Mouse (Mus musculus): ENCODE measurements around the gene Qser1. TPM values are rescaled to one million over a fixed set of nuclear protein-coding genes. Genes with fewer than 3 reads are reported as not detected.

Gene Qser1
- polyA plus RNA-seq, 1 experiment: 1.7 TPM

DNA sequence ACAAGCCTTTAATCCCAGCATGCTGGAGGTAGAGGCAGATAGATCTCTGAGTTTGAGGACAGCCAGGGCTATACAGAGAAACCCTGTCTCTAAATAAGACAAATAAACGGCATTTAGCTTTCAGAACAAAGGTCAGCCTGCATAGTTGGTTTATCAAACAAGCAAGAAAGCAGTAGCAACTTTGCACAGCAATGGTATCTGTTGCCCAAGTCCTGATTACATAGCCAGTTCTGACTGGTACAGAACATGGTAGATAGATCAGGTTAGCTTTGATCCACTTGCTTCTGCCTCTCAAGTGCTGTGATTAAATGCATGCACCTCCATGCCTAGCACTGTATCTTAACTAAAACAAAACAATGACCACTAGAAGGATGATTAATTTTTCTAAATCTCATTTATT, 47.9 kb downstream of the Qser1 start:
- Histone ChIP-seq H3K4me1 (ENCODE audit: control insufficient read depth, insufficient read depth, insufficient read length) (no peaks in the 10 kb centered on the region), H3K27me3 (ENCODE audit: control insufficient read depth, insufficient read depth, low read length) (no peaks in the 10 kb centered on the region), H3K27ac (ENCODE audit: insufficient read depth, low read length) (no peak overlapping the region), H3K4me3 (ENCODE audit: extremely low read depth, insufficient read depth, insufficient read length) (no peak overlapping the region), H3K36me3 (ENCODE audit: control insufficient read depth, insufficient read depth, low read length) (peaks cover 1% of the 10 kb centered on the region)
- WGBS: 92% methylated on average over 1 of the region's 1 CpGs
- TF ChIP-seq CTCF (IDR thresholded peaks at IDR 0.05; ENCODE audit: extremely low read depth, insufficient read depth, insufficient read length, insufficient replicate concordance) (no peak), POLR2A (IDR thresholded peaks at IDR 0.05; ENCODE audit: low read depth, low read length) (no peak)
- DNase-seq (ENCODE audit: low read depth in 1 of 2, low spot score in 2 of 2): no peak

- Histone ChIP-seq H3K4me1 (ENCODE audit: control insufficient read depth, insufficient read depth, insufficient read length) (no peaks in the 10 kb centered on the region), H3K27me3 (ENCODE audit: control insufficient read depth, insufficient read depth, low read length) (no peaks in the 10 kb centered on the region), H3K27ac (ENCODE audit: insufficient read depth, low read length) (no peak overlapping the region), H3K36me3 (ENCODE audit: control insufficient read depth, insufficient read depth, low read length) (no peaks in the 10 kb centered on the region), H3K4me3 (ENCODE audit: extremely low read depth, insufficient read depth, insufficient read length) (no peak overlapping the region)
- DNase-seq (ENCODE audit: low read depth in 1 of 2, low spot score in 2 of 2): no peak
- TF ChIP-seq POLR2A (IDR thresholded peaks at IDR 0.05; ENCODE audit: low read depth, low read length): no peak
- no peak for TF ChIP-seq CTCF (IDR thresholded peaks at IDR 0.05; ENCODE audit: extremely low read depth, insufficient read depth, insufficient read length, insufficient replicate concordance)
- 90% methylated on average over 4 of the region's 4 CpGs for WGBS
Observed at GRCm38 (mm10) chr2:104764018-104764417, 52.5 kb downstream of the Qser1 start.

- Histone ChIP-seq H3K4me1 (ENCODE audit: control insufficient read depth, insufficient read depth, insufficient read length) (no peaks in the 10 kb centered on the region), H3K27ac (ENCODE audit: insufficient read depth, low read length) (no peak overlapping the region), H3K27me3 (ENCODE audit: control insufficient read depth, insufficient read depth, low read length) (no peaks in the 10 kb centered on the region), H3K36me3 (ENCODE audit: control insufficient read depth, insufficient read depth, low read length) (no peaks in the 10 kb centered on the region), H3K4me3 (ENCODE audit: extremely low read depth, insufficient read depth, insufficient read length) (no peak overlapping the region)
- TF ChIP-seq CTCF (IDR thresholded peaks at IDR 0.05; ENCODE audit: extremely low read depth, insufficient read depth, insufficient read length, insufficient replicate concordance) (no peak), POLR2A (IDR thresholded peaks at IDR 0.05; ENCODE audit: low read depth, low read length) (no peak)
- 60% methylated on average over 8 of the region's 8 CpGs for WGBS
- DNase-seq (ENCODE audit: low read depth in 1 of 2, low spot score in 2 of 2): no peak
Observed at GRCm38 (mm10) chr2:104763134-104763703, 53.3 kb downstream of the Qser1 start.

- H3K4me1 ChIP-seq (ENCODE audit: control insufficient read depth, insufficient read depth, insufficient read length): no peaks in the 10 kb centered on the region
- H3K27ac ChIP-seq (ENCODE audit: insufficient read depth, low read length): no peak overlapping the region
- no peaks in the 10 kb centered on the region for H3K27me3 ChIP-seq (ENCODE audit: control insufficient read depth, insufficient read depth, low read length)
- TF ChIP-seq CTCF (IDR thresholded peaks at IDR 0.05; ENCODE audit: extremely low read depth, insufficient read depth, insufficient read length, insufficient replicate concordance): no peak
- no peak for TF ChIP-seq POLR2A (IDR thresholded peaks at IDR 0.05; ENCODE audit: low read depth, low read length)
- WGBS: 58% methylated on average over 3 of the region's 3 CpGs
- H3K4me3 ChIP-seq (ENCODE audit: extremely low read depth, insufficient read depth, insufficient read length): no peak overlapping the region
- no peaks in the 10 kb centered on the region for H3K36me3 ChIP-seq (ENCODE audit: control insufficient read depth, insufficient read depth, low read length)
- DNase-seq (ENCODE audit: low read depth in 1 of 2, low spot score in 2 of 2): no peak
Observed at GRCm38 (mm10) chr2:104750611-104751010, 65.9 kb downstream of the Qser1 start.

DNA sequence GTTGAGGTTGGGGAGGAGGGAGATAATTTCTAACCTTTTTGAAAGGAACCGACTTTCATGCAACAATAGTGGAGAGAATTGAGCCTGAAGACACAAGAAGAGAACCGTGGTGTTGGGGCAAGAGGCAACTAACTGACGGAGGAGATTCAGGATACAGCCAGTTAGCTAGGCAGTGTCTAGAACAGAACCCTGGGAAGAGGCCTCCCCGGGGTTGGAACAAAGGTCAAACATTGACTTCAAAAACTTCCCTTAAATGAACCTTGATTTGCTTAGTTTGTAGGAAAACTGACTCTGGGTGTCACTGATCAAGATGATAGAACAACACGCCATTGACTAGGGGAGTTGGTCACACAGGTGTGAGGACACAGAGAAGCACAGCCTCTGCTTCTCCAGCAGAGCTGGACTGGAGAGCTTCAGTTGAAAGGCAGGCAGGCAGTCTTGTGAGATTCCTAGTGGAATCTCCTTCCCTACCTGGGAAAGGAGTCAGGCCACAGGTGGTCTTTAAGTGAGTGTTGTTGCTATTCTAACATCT, 67.8 kb downstream of the Qser1 start:
- TF ChIP-seq POLR2A (IDR thresholded peaks at IDR 0.05; ENCODE audit: low read depth, low read length) (no peak), CTCF (IDR thresholded peaks at IDR 0.05; ENCODE audit: extremely low read depth, insufficient read depth, insufficient read length, insufficient replicate concordance) (no peak)
- Histone ChIP-seq H3K4me3 (ENCODE audit: extremely low read depth, insufficient read depth, insufficient read length) (no peak overlapping the region), H3K4me1 (ENCODE audit: control insufficient read depth, insufficient read depth, insufficient read length) (no peaks in the 10 kb centered on the region), H3K27ac (ENCODE audit: insufficient read depth, low read length) (no peak overlapping the region), H3K36me3 (ENCODE audit: control insufficient read depth, insufficient read depth, low read length) (no peaks in the 10 kb centered on the region), H3K27me3 (ENCODE audit: control insufficient read depth, insufficient read depth, low read length) (0 out of 2 replicates have a peak, but pooled peaks cover 1% of the 10 kb centered on the region)
- no peak for DNase-seq (ENCODE audit: low read depth in 1 of 2, low spot score in 2 of 2)
- 75% methylated on average over 5 of the region's 5 CpGs for WGBS

DNA sequence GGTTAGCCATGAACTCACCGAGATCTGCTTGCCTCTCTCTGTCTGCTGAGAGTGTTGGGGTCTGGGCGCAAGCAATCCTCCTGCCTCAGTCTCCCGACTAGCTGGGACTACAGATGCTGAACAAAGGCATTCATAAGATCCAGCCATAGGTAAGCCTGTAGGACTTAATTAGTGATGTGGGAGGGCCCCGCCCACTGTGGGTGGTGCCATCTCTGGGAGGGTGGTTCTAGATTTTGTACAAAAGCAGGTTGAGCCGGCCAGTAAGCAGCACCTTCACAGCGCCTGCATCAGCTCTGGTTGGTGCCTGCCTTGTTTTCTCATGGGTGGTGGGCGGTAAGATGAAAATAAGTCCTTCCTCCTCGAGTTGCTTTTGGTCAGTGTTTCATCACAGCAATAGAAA, 70.3 kb downstream of the Qser1 start:
- peaks cover 2% of the 10 kb centered on the region; the same call in 1 of the 2 replicates for H3K4me1 ChIP-seq (ENCODE audit: control insufficient read depth, insufficient read depth, insufficient read length)
- H3K27me3 ChIP-seq (ENCODE audit: control insufficient read depth, insufficient read depth, low read length): peaks cover 8% of the 10 kb centered on the region
- no peaks in the 10 kb centered on the region for H3K36me3 ChIP-seq (ENCODE audit: control insufficient read depth, insufficient read depth, low read length)
- WGBS: 67% methylated on average over 8 of the region's 8 CpGs
- DNase-seq (ENCODE audit: low read depth in 1 of 2, low spot score in 2 of 2): no peak
- no peak overlapping the region for H3K4me3 ChIP-seq (ENCODE audit: extremely low read depth, insufficient read depth, insufficient read length)
- TF ChIP-seq CTCF (IDR thresholded peaks at IDR 0.05; ENCODE audit: extremely low read depth, insufficient read depth, insufficient read length, insufficient replicate concordance) (no peak), POLR2A (IDR thresholded peaks at IDR 0.05; ENCODE audit: low read depth, low read length) (no peak)
- no peak overlapping the region for H3K27ac ChIP-seq (ENCODE audit: insufficient read depth, low read length)

DNA sequence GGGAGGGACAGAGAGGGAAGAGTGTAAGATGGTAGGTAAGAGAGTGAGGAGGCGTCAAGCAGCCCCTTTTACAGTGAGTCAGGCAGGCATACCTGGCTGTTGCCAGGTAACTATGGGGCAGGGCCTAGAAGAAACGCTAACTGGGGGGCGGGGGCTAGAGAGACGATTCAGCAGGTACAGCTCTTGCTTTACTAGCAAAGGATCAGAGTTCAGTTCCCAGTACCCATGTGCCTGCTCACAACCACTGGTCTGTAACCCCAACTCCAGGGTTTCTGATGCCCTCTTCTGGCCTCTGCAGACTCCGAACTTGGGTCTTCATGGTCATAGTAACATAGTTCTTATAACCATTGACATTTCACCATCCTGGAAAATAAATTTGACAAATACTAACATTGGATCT, 72.6 kb downstream of the Qser1 start:
- 81% methylated on average over 5 of the region's 5 CpGs for WGBS

More for the DNA sequence above, 72.6 kb downstream of the Qser1 start:
- Histone ChIP-seq H3K27ac (ENCODE audit: insufficient read depth, low read length) (no peak overlapping the region), H3K27me3 (ENCODE audit: control insufficient read depth, insufficient read depth, low read length) (peaks cover 8% of the 10 kb centered on the region), H3K4me1 (ENCODE audit: control insufficient read depth, insufficient read depth, insufficient read length) (peaks cover 2% of the 10 kb centered on the region; the same call in 1 of the 2 replicates), H3K36me3 (ENCODE audit: control insufficient read depth, insufficient read depth, low read length) (no peaks in the 10 kb centered on the region), H3K4me3 (ENCODE audit: extremely low read depth, insufficient read depth, insufficient read length) (no peak overlapping the region)
- no peak for TF ChIP-seq CTCF (IDR thresholded peaks at IDR 0.05; ENCODE audit: extremely low read depth, insufficient read depth, insufficient read length, insufficient replicate concordance)
- TF ChIP-seq POLR2A (IDR thresholded peaks at IDR 0.05; ENCODE audit: low read depth, low read length): no peak
- DNase-seq (ENCODE audit: low read depth in 1 of 2, low spot score in 2 of 2): no peak

Data from spleen, adult 2 months (tissue).